Mouse (Mus musculus) cerebellum, adult 11 months (tissue): ENCODE measurements around the gene Armh1.
"Not testable (repeated sequence)": the region's sequence is repeated elsewhere in the genome, so short reads cannot be mapped to it uniquely, and the experiment has no call there.

Source experiments
- DNase-seq: peaks from one replicate; pipeline ENCODE4 v3.0.0; 2022

Armh1 gene

GRCm38 (mm10) chr4:117267284-117267683 is 15.4 kb upstream of the Armh1 start:
- peak; percentile 47 for DNase-seq

GRCm38 (mm10) chr4:117262987-117263386 is 11.1 kb upstream of the Armh1 start:
- no peak for DNase-seq

GRCm38 (mm10) chr4:117262101-117262913 is 10.4 kb upstream of the Armh1 start:
- DNase-seq = no peak

- DNase-seq = no peak
Observed at GRCm38 (mm10) chr4:117261222-117261621, 9.3 kb upstream of the Armh1 start.

GRCm38 (mm10) chr4:117259909-117260308 is 8.0 kb upstream of the Armh1 start:
- not testable (repeated sequence) for DNase-seq

GRCm38 (mm10) chr4:117254672-117255071 is 2.7 kb upstream of the Armh1 start:
- DNase-seq = no peak

- no peak for DNase-seq
Observed at GRCm38 (mm10) chr4:117254017-117254627, 2.2 kb upstream of the Armh1 start.

GRCm38 (mm10) chr4:117253218-117254016 is 1.5 kb upstream of the Armh1 start:
- DNase-seq = no peak

GRCm38 (mm10) chr4:117252755-117253154 is 830 bp upstream of the Armh1 start:
- no peak for DNase-seq

- no peak for DNase-seq
Observed at GRCm38 (mm10) chr4:117252351-117252750, 426 bp upstream of the Armh1 start.

GRCm38 (mm10) chr4:117250982-117251381 is 943 bp downstream of the Armh1 start:
- DNase-seq = no peak

GRCm38 (mm10) chr4:117240867-117241266 is 11.1 kb downstream of the Armh1 start:
- no peak for DNase-seq

- DNase-seq = no peak
Observed at GRCm38 (mm10) chr4:117239153-117239552, 12.8 kb downstream of the Armh1 start.

GRCm38 (mm10) chr4:117235822-117236221 is 16.1 kb downstream of the Armh1 start:
- no peak for DNase-seq

- DNase-seq = no peak
Observed at GRCm38 (mm10) chr4:117234166-117234741, 17.7 kb downstream of the Armh1 start.

GRCm38 (mm10) chr4:117231208-117231607 is 20.7 kb downstream of the Armh1 start:
- DNase-seq = no peak

GRCm38 (mm10) chr4:117230331-117230730 is 21.6 kb downstream of the Armh1 start:
- no peak for DNase-seq

- DNase-seq = no peak
Observed at GRCm38 (mm10) chr4:117229590-117229989, 22.3 kb downstream of the Armh1 start.

- no peak for DNase-seq
Observed at GRCm38 (mm10) chr4:117225250-117225649, 26.7 kb downstream of the Armh1 start.

- DNase-seq = no peak
Observed at GRCm38 (mm10) chr4:117224122-117224521, 27.8 kb downstream of the Armh1 start.

GRCm38 (mm10) chr4:117223001-117223400 is 28.9 kb downstream of the Armh1 start:
- no peak for DNase-seq

GRCm38 (mm10) chr4:117221836-117222235 is 30.1 kb downstream of the Armh1 start:
- no peak for DNase-seq
